Mouse (Mus musculus): Measurements from ENCODE around the gene Snapc2. TPM values are rescaled to one million over a fixed set of nuclear protein-coding genes. Genes with fewer than 3 reads are reported as not detected.

Snapc2 gene
- polyA plus RNA-seq (2017; shearing (Covaris generic)), result 10 to 100 TPM; 12.8 TPM

GRCm38 (mm10) chr8:4252934-4253841 lies at the start of gene Snapc2:
Snapc2 (plus strand) TSS chr8:4253080.
- peak; percentile 91 for ATAC-seq

GRCm38 (mm10) chr8:4205246-4206123 lies 47.4 kb upstream of the Snapc2 start:
- ATAC-seq, result no peak

- ATAC-seq, result no peak
Observed at GRCm38 (mm10) chr8:4206182-4207015, 46.5 kb upstream of the Snapc2 start.

- ATAC-seq, result no peak
Observed at GRCm38 (mm10) chr8:4207016-4207350, 45.9 kb upstream of the Snapc2 start.

GRCm38 (mm10) chr8:4211097-4211496 lies 41.8 kb upstream of the Snapc2 start:
- ATAC-seq, result no peak

GRCm38 (mm10) chr8:4212809-4213209 lies 40.1 kb upstream of the Snapc2 start:
- ATAC-seq, result peak; percentile 9

- ATAC-seq, result peak; percentile 30
Observed at GRCm38 (mm10) chr8:4213210-4214005, 39.5 kb upstream of the Snapc2 start.

GRCm38 (mm10) chr8:4214006-4214980 lies 38.6 kb upstream of the Snapc2 start:
- ATAC-seq, result peak; percentile 71

- ATAC-seq, result no peak
Observed at GRCm38 (mm10) chr8:4216296-4216695, 36.6 kb upstream of the Snapc2 start.

GRCm38 (mm10) chr8:4216791-4217621 lies 35.9 kb upstream of the Snapc2 start, which contains the start of gene Prr36:
Prr36 (minus strand) TSS chr8:4217459.
- ATAC-seq, result no peak

GRCm38 (mm10) chr8:4219617-4220016 lies 33.3 kb upstream of the Snapc2 start:
- no peak for ATAC-seq

GRCm38 (mm10) chr8:4222059-4222458 lies 30.8 kb upstream of the Snapc2 start:
- no peak for ATAC-seq

GRCm38 (mm10) chr8:4226323-4226722 lies 26.6 kb upstream of the Snapc2 start:
- ATAC-seq, result no peak

GRCm38 (mm10) chr8:4226739-4227347 lies 26.0 kb upstream of the Snapc2 start, which contains the start of gene Lrrc8e:
Lrrc8e (plus strand) TSS chr8:4226827.
- ATAC-seq, result no peak

- ATAC-seq, result no peak
Observed at GRCm38 (mm10) chr8:4227919-4228318, 25.0 kb upstream of the Snapc2 start.

GRCm38 (mm10) chr8:4229784-4230183 lies 23.1 kb upstream of the Snapc2 start:
- no peak for ATAC-seq

GRCm38 (mm10) chr8:4230612-4231351 lies 22.1 kb upstream of the Snapc2 start:
- no peak for ATAC-seq

GRCm38 (mm10) chr8:4237814-4238433 lies 15.0 kb upstream of the Snapc2 start:
- no peak for ATAC-seq

Measured in CD4-positive, CD25-positive, alpha-beta regulatory T cell, adult 4 months (primary cell).